Mouse (Mus musculus) urinary bladder, postnatal 10 days (tissue): ENCODE data around the gene Crebbp.

Experiments
- DNase-seq: peaks from one replicate; pipeline ENCODE4 v3.0.0; 2022; ENCODE audit warnings: low spot score

Gene Crebbp

DNA sequence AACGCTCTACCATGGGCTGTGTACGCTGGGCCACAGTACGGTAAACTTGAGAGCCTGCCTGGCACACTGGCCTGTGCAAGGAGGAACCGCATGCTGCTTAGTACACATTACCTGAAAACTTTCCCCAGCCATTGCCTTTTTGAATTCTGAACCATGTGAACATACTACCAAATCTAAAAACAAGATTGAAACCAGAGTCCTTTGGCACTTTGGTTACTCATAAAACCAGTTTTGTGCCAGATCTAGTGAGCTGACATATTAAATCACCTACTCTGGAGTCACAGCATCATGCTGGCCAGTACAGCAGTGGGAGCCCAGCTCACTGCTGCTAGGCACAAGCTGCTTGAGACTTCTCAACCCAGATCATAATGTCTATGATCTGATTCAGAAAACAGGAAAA, 172.2 kb downstream of the Crebbp start:
- no peak for DNase-seq

DNA sequence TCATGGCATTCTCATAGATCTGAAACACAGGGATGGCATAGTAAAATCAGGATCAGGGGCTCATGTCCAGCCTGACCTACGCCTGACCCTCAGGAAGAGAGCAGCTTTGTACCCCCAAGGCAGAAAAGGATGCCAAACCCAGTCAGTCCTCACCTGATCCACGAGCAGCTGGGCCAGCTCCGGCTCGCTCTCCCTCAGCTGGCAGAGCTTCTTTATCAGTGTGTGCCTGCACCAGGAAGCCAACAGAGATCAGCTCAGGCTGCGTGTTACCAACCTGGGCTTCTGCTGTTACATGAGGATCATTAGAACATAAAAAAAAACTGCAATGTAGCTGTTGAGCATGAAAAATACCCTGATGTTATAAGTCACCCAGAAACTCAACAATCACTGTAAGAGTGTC, 173.6 kb downstream of the Crebbp start:
- DNase-seq, result no peak

DNA sequence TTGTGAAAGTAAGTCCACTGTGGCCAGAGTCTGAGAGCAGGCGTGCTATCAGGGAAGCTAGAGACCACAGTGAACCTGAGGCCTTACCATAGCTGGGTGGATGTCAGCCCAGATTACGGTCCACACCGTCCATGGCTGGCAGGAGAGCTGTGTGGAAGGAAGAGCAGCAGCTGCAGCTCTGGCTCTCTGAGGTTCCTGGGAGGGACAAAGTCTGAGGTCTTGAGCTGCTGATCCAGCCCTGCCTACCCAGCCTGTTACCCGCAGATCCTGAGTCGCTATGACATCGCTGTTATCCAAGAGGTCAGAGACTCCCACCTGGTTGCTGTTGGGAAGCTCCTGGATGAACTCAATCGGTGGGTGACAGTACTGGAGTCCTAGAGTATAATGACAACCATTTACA, 176.1 kb downstream of the Crebbp start:
- no peak for DNase-seq

DNA sequence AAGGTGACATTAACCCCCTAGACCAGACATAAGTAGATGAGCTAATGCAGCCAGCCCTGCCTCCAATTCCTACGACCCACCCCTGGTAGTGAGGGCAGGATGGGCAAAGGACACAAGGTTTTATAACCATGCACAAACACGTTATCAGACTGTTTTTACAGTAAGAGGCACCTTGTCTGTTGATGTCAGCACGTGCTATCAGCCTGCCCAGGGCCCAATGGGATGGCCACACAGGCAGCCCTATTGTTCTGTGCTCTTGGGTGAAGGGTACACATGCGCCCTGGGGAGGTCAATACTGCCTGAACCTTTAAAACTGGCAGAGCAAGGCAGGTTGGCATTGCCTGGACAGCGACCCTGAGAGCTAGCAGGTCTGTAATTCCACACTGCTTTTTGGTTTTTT, 177.0 kb downstream of the Crebbp start, which contains the start of gene Dnase1:
Dnase1 (plus strand) TSS at position 136 of the 400 bp plus-strand sequence.
- no peak for DNase-seq

DNA sequence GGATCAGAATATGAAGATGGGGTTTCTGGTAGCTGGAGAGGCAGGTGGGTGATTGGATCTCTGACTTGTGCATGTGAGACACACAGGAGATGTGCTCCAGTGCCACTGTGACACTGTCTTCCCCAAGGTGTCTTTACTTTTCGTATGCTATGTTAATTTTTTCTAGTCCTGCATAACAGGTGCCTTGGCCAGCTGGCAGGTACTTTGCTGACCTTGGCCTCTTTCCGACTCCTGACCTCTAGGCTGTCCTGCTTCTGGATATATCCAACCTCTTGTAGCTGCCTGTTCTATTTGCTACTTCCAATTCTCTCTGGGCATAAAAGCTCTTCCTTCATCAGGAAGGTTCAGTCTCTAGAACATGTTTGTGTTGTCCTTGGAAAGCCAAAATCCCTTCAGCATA, 178.2 kb downstream of the Crebbp start:
- no peak for DNase-seq

DNA sequence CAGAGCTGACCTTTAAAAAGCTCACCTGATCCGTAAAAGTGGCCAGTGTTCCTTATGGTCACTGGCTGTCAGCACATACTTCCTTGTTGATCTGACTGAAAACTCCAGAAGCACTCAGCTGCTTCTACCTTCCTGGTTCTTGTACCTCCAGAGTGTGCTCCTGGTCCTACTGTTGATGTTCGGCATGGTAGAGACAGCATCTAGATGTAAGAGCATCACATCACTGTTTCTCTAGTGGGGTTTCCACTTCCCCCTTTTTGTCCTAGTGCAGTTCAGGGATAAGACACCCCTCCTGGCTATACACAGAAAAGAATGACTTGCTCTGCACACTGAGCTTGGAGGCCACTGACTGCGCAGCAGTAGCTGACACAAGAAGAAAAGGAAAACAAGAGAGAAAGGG, 179.3 kb downstream of the Crebbp start:
- DNase-seq, result no peak

DNA sequence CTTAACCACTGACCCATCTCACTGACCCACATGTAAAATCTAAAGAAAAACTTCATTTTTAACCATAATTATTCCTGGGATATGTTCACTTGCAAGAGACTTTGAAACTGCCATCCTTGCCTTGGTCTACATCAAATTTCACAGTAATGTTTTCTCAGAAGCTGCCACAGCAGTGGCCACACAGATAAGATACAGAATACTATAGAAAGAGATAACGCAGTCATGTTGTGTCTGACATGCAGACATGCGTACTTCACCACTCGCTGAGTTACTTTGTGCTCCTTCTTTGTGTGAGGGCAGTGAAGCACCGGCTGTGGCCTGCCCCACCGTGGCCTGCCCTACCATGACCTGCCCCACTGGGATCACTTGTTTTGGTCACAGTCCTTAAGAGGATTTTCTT, 179.8 kb downstream of the Crebbp start:
- DNase-seq, result no peak

DNA sequence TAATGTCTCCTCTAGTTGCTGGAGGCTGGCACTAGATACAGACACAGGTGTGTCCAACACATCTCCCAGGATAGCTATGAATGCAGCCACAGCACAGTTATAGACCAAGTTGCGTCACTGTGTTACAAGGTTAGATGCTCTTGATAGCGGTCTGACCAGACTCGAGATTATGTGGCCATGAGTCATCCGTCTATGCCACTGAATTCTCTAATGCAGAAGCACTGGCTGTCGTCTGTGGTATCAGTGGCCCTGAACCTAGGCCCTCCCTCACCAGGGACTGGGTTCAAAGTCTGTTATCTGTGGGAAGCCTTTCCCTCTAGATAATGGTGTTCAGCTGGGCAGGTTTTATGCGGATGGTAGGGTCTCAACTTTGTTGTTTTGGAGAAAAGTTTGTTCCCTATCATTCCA, 181.5 kb downstream of the Crebbp start:
- no peak for DNase-seq

DNA sequence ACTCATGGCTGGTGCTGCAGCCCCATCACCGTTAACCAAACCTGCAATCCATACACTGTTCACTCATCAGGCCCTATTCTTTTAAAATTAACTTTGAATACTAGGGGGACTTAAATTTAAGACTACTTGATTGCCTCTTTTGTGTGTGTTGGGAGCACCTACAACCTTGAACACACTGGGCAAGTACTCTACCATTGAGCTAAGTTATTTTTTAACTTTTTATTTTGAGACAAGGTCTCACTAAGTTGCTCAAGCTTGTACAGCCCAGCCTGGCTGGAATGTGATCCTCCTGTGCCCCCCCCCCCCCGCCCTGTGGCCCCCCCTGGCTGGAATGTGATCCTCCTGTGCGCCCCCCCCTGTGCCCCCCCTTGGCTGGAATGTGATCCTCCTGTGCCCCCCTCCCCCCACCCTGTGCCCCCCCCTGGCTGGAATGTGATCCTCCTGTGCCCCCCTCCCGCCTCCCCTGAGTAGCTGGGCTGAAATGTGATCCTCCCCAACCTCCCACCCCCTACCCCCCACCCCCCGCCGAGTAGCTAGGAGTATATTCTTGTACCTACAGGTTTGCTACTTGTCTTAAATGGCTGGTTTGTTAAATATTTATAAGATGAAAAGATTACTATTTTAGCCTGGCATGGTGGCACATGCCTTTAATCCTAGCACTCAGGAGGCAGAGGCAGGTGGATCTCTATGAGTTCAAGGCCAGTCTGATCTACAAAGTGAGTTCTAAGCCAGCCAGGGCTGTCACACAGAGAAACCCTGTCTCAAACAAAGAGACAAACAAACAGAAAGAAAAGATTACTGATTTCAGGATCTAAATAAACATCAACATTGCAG, 182.1 kb downstream of the Crebbp start:
- no peak for DNase-seq
